Mouse (Mus musculus) bone marrow, adult 2 months (tissue): ENCODE results near the gene S1pr5.

Experiments used
- CTCF ChIP-seq: fragments of 200-500 bp; IDR thresholded peaks from 2 replicates; pipeline ENCODE4 v1.5.1; 2011; ENCODE audit warnings: low read length, control low read depth; ENCODE audit not compliant: control insufficient read depth, insufficient read depth
- POLR2A ChIP-seq: fragments of 200-500 bp; IDR thresholded peaks from 2 replicates; pipeline ENCODE4 v1.6.1; 2011; ENCODE audit warnings: low read depth, mild to moderate bottlenecking, control low read depth, low read length, borderline replicate concordance; ENCODE audit not compliant: control insufficient read depth

DNA sequence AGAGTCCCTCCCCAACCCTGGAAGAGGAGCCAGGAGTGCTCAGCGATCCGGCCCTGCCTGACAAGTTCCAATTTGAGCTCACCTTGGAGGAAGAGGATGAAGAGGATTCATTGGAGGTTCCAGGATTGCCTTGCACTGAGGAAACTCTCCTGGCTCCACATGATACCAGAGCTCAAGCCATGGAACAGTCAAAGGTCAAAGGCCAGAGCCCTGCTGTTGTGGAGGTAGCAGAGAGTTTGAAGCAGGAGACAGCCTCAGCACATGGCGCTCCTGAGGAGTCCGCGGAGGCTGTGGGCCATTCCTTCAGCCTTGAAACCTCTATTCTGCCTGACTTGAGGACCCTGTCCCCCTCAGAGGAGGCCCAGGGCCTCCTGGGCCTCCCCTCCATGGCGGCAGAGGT lies 37.4 kb downstream of the S1pr5 start:
- TF ChIP-seq CTCF (no peak), POLR2A (no peak)
